Mouse (Mus musculus) yolk sac, embryonic 10.5 days (tissue): ENCODE measurements around the gene Ece1.
"Not testable (repeated sequence)": the region's sequence is repeated elsewhere in the genome, so short reads cannot be mapped to it uniquely, and the experiment has no call there.

ENCODE experiments used
- DNase-seq: peaks from one replicate; pipeline ENCODE4 v3.0.0-alpha.2; 2017; ENCODE audit warnings: low spot score

The Ece1 gene

DNA sequence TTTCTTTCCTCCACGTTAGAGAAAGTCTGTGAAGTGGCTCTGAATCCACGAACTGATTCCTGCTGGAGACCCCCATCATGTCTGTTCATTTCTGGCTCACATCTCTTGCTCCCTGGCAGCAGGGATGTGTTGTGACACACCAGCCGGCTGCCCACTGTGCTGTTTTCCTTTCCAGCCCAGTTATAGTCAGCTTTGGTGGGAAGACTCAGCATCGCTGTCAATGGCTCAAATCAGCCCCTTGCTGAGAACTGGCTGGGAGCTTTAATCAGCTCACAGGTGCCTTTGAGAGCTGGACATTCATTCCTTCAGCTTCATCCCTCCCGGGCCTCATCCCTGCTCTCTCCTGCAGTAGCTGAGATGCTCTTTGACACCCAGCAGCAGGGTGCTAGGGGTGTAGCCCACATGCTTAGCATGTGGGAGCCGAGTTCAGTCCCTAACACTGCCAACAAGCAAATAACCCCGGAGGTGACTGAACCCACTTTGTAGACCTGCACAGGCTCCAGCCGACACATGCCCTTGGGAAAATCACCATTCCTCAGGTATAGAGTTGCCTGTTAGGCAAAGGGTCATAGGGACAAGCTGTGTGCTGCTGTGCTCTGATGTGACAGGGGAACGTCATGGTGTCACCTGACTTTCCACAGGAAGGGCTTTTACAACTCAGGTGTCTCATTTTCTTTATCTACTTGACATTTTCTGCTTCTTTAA is 80.9 kb downstream of the Ece1 start:
- DNase-seq: no peak

DNA sequence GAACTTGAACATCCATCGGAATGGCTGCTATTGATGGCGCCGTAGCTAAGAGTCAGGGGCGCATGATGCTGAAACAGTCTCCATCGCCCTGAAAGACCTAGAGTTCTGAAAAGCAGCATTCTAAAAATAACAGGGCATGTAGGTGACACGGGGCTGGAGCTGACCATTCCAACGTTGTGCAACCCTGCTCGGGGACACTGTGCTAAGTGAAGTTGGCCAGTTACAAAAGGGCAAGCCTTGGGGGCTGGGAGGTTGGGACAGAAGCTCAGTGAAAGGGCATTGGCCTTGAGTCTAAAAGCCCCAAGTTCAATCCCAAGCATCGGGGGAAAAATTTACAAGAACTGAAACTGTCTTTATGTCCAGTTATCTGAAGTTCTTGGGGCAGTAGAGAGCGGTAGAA is 81.5 kb downstream of the Ece1 start:
- DNase-seq: no peak

DNA sequence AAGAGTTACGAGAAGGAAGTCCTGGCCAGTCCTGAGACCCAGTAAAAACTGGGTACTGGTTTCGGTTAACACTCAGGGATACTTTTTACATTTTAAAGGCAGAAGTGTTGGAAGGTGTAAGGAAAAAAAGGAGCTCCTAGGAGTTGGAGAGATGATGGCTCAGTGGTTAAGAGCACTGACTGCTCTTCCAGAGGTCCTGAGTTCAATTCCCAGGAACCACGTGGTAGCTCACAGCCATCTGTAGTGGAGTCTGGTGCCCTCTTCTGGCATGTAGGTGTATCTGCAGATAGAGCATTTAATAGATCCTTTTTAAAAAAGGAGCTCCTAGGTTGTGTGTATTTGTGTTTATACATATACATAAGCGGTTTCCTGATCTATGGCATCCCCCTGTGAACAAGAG is 83.3 kb downstream of the Ece1 start:
- no peak for DNase-seq

DNA sequence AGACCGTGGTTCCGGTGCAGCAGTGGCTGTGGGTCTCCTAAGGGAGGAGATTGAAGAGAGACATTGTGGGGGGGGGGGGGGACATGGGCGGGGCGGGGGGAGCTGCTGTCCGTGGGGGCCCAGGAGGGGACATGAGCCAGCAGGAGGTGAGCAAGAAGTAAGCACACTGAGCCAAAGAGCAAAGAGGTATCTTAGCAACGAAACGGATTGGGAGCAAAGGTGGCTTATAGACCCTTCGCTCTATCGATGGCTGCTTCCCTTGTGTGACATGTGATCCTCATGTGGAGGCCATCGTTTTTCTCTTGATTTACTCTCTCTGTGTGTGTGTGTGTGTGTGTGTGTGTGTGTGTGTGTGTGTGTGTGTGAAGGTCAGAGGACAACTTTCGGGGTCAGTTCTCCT is 84.4 kb downstream of the Ece1 start:
- no peak for DNase-seq

DNA sequence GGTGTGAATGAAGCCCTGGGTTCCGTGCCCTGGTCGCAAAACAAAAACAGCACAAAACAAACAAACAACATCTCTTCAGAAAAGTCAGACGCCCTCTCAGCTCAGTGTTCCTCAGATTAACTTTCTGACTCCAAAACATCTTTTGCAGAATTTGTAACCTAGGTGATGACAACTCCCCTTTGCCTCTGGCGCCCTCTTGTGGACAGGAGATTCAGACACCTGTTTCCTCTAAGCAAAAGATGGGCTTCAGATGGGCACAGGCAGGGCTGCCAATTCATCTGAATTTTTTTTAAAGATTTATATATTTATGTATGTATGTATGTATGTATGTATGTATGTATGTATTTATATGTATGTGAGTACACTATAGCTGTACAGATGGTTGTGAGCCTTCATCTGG is 90.8 kb downstream of the Ece1 start:
- peak; percentile 34 for DNase-seq

DNA sequence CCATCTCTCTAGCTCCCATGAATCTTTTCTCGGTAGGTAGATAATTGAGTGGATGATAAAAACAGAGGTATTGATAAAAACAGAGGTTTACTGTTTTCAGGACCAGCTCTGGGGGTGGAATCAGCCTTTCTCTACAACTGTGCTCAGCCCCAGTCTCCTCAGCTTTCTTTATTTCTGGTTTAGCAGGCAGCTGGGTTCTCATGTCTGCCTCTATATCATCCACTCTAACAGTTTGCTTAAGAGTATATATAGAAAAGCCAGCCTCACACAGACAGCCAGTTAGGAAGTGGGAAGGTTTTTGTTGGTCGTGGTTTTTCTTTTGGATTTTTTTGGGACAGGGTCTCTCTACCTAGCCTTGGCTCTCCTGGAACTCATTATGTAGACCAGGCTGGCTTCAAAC is 92.1 kb downstream of the Ece1 start:
- DNase-seq: no peak

DNA sequence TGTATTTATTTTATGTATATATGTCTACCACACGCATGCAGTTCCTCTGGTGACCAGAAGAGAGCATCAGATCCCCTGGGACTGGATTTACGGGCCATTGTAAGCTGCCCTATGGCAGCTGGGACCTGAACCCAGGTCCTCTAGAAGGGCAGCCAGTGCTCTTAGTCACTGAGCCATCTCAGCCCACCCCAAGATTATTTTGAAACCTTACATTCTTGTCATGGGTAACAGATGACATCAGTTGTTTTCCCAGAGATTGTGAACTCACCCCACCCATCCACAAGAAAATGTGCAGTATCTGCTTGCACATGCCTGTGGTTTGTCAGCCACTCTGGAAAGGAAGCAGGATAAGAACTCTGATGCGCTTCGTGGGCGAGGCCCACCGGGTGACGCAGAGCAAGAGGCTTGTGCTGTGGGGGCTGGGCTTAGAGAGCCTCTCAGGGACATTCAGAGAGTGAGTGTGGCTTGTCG is 92.9 kb downstream of the Ece1 start:
- no peak for DNase-seq

DNA sequence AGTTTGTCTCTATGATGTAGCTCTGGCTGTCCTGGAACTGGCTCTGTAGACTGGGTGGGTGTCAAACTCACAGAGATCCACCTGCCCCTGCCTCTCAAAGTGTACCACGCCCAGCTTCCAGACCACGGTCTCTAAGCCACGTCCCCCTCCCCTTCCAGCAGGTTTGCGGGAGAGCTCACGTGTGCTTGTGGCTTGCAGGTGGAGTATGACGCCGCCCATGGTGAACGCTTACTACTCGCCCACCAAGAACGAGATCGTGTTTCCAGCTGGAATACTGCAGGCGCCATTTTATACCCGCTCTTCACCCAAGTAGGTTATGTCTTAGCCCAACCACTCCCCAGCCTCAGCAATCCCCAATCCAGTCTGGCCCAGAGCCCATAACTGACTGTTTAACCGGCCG is 94.2 kb downstream of the Ece1 start:
- no peak for DNase-seq

DNA sequence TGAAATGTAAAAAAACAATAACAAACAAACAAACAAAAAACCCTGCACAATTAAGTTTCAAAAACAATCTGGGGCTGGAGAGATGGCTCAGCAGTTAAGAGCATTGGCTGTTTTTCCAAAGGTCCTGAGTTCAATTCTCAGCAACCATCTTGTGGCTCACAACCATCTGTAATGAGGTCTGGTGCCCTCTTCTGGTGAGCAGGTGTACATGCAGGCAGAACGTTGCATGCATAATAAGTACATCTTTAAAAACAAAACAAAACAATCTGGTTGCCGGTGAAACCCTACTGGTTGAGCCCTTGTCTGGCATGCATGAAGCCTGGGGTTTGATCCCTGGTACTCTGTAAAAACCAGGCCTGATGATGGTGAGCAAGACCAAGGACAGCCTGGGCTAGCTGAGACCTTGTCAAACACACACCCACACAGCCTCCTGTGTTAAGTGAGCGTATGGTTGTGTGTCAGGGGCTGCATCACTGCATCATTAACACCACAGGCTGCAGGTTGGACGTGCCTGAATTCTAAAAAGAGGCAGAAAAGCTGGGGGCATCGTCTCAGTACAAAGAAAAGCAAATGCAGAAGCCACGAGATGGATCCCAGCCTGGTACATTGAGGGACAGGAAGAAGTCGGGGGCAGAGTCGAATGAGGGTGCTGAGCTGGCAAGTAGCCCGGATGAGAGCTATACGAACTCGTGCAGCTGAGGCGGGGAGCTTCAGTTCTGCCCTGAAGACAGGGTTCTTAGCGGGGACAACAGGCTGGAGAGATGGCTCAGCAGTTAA is 98.0 kb downstream of the Ece1 start:
- no peak for DNase-seq

DNA sequence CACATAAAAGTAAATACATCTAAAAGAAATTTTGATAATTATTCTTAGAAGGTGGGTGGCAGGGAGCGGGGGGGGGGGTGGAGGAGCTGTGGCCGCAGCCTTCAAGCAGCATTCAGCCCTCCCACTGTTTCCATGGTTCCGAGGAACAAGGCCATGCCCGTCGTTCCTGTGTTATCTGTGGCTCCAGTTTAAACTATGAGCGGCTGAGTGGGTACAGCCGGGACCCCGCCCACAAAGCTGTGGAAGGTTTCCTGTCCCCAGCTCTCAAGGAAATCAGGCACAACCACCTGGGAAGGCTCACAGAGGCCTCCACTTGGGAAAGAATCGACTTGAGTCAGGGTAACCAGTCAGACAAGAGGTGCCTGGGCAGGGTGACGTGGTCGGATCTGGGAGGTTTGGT is 98.7 kb downstream of the Ece1 start:
- DNase-seq: no peak

DNA sequence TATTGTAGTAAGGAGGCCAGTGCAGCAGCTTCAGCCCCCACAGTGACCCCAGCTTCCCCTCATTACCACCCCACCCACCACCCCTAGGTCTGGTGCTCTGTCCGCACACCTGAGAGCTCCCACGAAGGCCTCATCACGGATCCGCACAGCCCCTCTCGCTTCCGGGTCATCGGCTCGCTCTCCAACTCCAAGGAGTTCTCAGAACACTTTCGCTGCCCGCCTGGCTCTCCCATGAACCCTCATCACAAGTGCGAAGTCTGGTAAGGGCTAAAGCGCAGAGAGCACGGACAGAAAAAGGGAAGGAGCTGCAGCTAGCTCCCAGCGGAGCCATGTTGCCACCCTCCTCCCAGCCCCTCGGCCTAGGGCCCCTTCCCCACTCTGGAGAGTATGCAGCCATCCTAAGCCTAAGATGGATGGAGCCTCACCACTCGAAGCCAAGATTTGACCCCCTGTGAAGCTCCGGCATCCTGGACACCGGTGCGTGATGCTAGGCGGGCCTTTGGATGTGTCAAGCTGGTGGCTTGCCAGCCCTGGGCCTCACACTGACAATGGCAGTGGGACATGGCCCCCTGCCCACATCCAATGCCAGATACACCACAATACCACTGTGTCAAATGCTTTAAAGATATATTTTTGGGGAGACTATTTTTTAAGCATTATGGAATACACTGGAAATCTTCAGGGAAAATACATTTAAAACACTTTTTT is 100.8 kb downstream of the Ece1 start:
- no peak for DNase-seq

DNA sequence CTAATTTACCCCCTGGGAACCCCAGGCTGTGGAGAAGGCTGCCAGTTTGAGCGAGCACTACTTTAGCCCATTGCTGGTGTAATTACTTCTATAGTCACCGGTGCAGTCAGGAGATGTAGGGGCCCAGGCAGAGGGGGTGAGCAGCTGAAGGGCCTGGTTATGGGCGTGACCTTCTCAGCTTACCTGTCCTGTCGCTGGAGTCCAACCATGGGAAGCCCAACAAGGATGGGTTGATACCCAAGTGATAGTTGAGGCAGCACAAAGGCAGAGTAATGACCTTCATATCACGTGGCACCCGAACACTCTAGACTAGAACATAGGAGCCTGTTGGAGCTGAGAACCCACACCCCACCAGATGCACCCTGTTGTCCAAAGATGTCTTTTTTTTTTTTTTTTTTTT is 101.4 kb downstream of the Ece1 start:
- no peak for DNase-seq

DNA sequence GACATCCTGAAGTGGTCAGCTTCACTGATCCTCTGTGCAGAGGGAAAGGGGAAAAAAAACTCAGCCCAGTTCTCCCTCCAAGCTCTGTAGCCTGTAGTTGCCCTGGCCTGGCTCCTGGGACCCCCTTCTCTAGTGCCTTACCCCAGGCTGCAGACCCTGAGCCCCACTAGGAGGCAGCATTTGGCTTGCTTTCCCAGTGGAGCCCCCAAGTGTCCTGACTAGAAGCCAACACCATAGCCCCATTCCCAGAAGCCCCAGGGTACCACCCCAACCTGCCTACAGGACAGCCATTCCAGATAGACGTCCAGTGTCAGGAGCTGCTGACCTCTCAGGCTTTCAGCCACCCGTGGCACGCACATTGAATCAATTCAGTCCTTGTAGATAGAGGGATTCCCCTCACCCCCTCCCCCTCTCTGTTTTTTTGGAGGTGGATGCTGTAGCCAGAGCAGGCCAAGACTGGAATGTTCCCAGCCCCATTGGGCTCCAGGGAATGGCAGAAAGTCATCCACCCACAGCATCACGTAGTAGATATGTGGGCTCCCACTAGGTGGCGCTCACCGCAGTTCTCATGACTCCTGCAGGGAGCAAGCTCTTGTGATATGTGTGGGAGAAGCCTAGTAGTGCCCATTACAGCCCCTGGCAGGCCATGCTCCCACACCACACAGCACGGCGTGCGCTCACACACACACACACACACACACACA is 102.0 kb downstream of the Ece1 start:
- DNase-seq: peak; percentile 30

DNA sequence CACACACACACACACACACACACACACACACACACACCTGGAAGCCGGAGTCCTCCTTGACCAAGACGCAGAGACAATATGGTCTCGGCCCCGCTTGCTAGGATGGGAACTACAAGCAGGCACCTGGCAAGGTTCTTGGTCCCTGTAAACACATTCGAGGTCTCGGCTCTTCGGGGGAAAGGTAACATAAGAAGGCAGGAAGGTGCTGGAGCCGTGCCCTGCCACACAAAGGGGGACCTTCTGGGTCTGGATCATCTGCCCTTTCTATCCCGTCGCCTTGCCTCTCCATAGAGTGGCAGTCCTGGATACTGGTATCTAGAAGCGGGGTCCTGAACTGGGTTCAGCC is 102.5 kb downstream of the Ece1 start:
- DNase-seq: no peak

DNA sequence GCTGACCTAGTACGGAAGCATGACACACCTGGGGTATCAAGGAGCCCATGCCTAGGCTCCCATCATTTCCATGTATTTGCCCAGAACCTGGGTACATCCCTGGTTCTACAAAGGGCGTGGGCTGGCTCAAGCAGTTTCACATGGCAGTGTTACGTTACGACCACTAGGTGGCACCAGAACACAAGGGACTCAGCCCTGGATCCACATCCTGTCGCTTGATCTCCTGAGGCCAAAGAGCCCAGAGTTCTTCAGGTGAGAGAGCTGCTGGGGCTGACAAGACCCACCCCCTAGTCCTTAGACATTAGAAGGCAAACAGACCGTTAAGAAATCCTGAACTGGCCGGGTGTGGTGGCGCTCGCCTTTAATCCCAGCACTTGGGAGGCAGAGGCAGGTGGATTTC is 106.2 kb downstream of the Ece1 start:
- DNase-seq: peak; percentile 70

DNA sequence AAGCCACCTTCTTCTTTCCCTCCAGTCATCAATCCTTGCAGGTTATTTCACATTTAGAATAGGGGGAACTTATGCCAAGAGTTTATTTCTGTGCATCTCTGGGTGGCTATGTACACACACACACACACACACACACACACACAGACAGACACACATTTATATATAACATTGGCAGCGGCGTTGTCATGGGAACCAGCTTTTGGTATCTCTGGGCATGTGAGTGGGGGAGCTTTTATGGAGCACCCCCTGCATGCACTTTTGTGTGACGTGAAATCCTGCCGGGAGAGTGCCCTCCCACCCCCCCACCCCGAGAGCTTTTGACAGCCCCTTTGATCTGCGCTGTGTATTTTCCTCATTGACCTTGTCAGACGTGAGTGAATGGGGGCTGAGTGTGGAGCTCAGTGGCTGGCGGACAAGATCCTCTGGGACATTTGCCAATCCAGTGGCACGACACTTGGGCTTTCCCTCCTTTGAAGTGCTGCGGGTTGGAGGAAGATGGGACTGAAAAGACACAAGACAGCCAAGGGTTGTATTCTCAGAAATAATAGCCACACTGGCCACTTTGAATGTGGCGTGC is 108.7 kb downstream of the Ece1 start:
- not testable (repeated sequence) for DNase-seq

DNA sequence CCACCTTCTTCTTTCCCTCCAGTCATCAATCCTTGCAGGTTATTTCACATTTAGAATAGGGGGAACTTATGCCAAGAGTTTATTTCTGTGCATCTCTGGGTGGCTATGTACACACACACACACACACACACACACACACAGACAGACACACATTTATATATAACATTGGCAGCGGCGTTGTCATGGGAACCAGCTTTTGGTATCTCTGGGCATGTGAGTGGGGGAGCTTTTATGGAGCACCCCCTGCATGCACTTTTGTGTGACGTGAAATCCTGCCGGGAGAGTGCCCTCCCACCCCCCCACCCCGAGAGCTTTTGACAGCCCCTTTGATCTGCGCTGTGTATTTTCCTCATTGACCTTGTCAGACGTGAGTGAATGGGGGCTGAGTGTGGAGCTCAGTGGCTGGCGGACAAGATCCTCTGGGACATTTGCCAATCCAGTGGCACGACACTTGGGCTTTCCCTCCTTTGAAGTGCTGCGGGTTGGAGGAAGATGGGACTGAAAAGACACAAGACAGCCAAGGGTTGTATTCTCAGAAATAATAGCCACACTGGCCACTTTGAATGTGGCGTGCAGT is 112.9 kb downstream of the Ece1 start:
- DNase-seq: not testable (repeated sequence)

DNA sequence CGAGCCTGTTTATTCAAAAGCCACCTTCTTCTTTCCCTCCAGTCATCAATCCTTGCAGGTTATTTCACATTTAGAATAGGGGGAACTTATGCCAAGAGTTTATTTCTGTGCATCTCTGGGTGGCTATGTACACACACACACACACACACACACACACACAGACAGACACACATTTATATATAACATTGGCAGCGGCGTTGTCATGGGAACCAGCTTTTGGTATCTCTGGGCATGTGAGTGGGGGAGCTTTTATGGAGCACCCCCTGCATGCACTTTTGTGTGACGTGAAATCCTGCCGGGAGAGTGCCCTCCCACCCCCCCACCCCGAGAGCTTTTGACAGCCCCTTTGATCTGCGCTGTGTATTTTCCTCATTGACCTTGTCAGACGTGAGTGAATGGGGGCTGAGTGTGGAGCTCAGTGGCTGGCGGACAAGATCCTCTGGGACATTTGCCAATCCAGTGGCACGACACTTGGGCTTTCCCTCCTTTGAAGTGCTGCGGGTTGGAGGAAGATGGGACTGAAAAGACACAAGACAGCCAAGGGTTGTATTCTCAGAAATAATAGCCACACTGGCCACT is 117.1 kb downstream of the Ece1 start:
- not testable (repeated sequence) for DNase-seq

DNA sequence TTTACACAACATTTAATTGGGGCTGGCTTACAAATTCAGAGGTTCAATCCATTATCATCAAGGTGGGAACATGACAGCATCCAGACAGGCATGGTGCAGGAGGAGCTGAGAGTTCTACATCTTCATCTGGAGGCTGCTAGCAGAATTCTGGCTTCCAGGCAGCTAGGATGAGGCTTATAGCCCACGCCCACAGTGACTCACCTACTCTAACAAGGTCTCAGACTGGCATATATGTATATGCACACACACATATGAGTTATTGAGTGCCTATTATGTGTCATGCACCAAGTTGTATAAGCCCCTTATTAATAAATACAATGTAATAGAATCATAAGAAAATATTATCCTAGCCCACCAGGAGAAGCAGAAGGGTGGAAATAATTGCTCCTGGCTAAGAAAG is 120.8 kb downstream of the Ece1 start:
- DNase-seq: no peak

DNA sequence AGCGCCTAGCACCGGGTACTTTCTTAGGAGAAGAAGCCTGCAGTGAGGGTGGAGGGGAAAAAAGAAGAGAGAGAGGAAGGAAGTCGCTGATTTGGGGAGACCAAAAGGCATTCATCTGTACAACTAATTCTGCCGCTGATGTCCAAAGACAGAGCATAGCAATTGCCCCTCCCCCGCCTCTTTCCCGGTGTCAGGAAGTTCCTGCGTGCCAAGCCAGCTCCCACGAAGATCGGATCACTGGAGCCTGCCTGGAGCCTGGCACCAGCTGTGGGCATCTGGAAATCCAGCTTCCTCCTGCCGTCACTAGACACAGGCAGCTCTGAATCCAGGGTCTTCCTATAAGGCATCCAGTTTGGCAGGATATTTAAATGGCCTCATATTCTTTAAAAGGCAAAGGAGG is 122.2 kb downstream of the Ece1 start:
- no peak for DNase-seq

DNA sequence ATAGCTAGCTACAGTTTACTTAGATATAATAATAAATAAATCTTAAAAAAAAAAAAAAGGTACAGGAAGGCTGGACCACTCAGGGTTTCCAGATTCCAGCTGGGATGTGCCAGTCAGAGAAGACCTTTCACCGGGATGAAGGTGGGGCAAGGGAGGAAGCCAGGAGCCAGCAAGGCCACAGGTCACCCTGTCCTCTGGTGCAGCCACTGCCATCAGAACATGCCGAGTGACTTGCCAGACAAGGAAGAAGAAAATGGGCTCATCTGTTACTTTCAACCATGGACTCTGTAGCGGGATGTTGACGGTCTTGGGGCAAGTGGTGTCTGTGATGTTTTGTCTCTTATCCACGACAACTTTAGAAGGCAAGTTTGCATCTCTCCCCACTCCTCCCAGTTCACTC is 122.7 kb downstream of the Ece1 start:
- no peak for DNase-seq
